Mouse (Mus musculus) intestine, embryonic 15.5 days (tissue): ENCODE measurements around the gene Gm28035. TPM values are rescaled to one million over a fixed set of nuclear protein-coding genes. Genes with fewer than 3 reads are reported as not detected.

Experiments used
- ATAC-seq: fragments of 200-750 bp; cut with Nextera tagmentation; 2 replicates; pipeline ENCODE4 v1.8.0; 2017; ENCODE audit warnings: moderate TSS enrichment, moderate library complexity
- H3K27ac ChIP-seq: fragments of 300-500 bp; sonication (generic); 2 replicates; pipeline ENCODE4 v1.5.1; 2015; ENCODE audit warnings: mild to moderate bottlenecking, inconsistent platforms
- H3K27me3 ChIP-seq: fragments of 300-500 bp; sonication (generic); replicated peaks from 2 replicates; pipeline ENCODE4 v1.6.1; 2015; ENCODE audit warnings: inconsistent platforms
- H3K36me3 ChIP-seq: fragments of 300-500 bp; sonication (generic); 2 replicates; pipeline ENCODE4 v1.6.1; 2015; ENCODE audit warnings: inconsistent platforms
- H3K4me1 ChIP-seq: fragments of 300-500 bp; sonication (generic); replicated peaks from 2 replicates; pipeline ENCODE4 v1.6.1; 2015; ENCODE audit warnings: inconsistent platforms
- H3K4me2 ChIP-seq: fragments of 300-500 bp; sonication (generic); replicated peaks from 2 replicates; pipeline ENCODE4 v1.6.1; 2015; ENCODE audit warnings: mild to moderate bottlenecking, inconsistent platforms
- H3K4me3 ChIP-seq: fragments of 300-500 bp; sonication (generic); replicated peaks from 2 replicates; pipeline ENCODE4 v1.5.1; 2015; ENCODE audit warnings: inconsistent platforms
- H3K9ac ChIP-seq: fragments of 300-500 bp; sonication (generic); 2 replicates; pipeline ENCODE4 v1.6.1; 2015; ENCODE audit warnings: inconsistent platforms
- H3K9me3 ChIP-seq: fragments of 300-500 bp; sonication (generic); 2 replicates; pipeline ENCODE4 v1.6.1; 2016; ENCODE audit warnings: inconsistent platforms
- WGBS: fragments of 180-500 bp; shearing (Covaris S2); methylation state at CpG from one replicate; pipeline ENCODE4 v1.1.7; 2015; 5-methylcytosine and 5-hydroxymethylcytosine counted together
- polyA plus RNA-seq: library from polyadenylated mRNA; unstranded; fragments of >200 nt; fragmentation: Nextera tagmentation; extraction: Ambion mirVana; gene quantifications from 2 replicates; pipeline ENCODE4 v1.2.1, GENCODE M21; 2015

The Gm28035 gene
- polyA plus RNA-seq, 1 experiment from 2014 or later: 0.29 TPM

GRCm38 (mm10) chr2:30287027-30287373, 46.6 kb downstream of the Gm28035 start:
- H3K27me3 ChIP-seq: no peaks in the 10 kb centered on the region
- 1% methylated on average over 10 of the region's 10 CpGs for WGBS
- peaks cover 18% of the 10 kb centered on the region for H3K4me1 ChIP-seq
- no peak; the same call in 1 of the 2 replicates for ATAC-seq
- H3K36me3 ChIP-seq: 0 out of 2 replicates have a peak, but pooled peaks cover 5% of the 10 kb centered on the region
- H3K9ac ChIP-seq: peak overlapping the region; percentile 95
- H3K9me3 ChIP-seq: no peaks in the 10 kb centered on the region
- H3K27ac ChIP-seq: peak overlapping the region; percentile 81
- H3K4me3 ChIP-seq: peak overlapping the region; percentile 93
- peak overlapping the region; percentile 59 for H3K4me2 ChIP-seq

- H3K27ac ChIP-seq: no peak overlapping the region
- H3K36me3 ChIP-seq: peaks cover 25% of the 10 kb centered on the region
- H3K4me1 ChIP-seq: no peaks in the 10 kb centered on the region
- H3K9me3 ChIP-seq: no peaks in the 10 kb centered on the region
- H3K9ac ChIP-seq: no peak overlapping the region
- H3K4me3 ChIP-seq: no peak overlapping the region
- ATAC-seq: no peak
- WGBS: 82% methylated on average over 3 of the region's 3 CpGs
- no peaks in the 10 kb centered on the region for H3K27me3 ChIP-seq
- no peak overlapping the region for H3K4me2 ChIP-seq
These were observed 59.2 kb downstream of the Gm28035 start for GRCm38 (mm10) chr2:30299525-30299924.

- WGBS: 89% methylated on average over 5 of the region's 5 CpGs
- no peaks in the 10 kb centered on the region for H3K27me3 ChIP-seq
- H3K27ac ChIP-seq: no peak overlapping the region
- no peaks in the 10 kb centered on the region for H3K9me3 ChIP-seq
- ATAC-seq: no peak
- H3K4me1 ChIP-seq: no peaks in the 10 kb centered on the region
- H3K4me2 ChIP-seq: no peak overlapping the region
- H3K9ac ChIP-seq: no peak overlapping the region
- H3K36me3 ChIP-seq: peaks cover 25% of the 10 kb centered on the region
- no peak overlapping the region for H3K4me3 ChIP-seq
These were observed 59.6 kb downstream of the Gm28035 start for GRCm38 (mm10) chr2:30299966-30300365.

- 82% methylated on average over 7 of the region's 7 CpGs for WGBS
- Histone ChIP-seq H3K27me3 (no peaks in the 10 kb centered on the region), H3K4me2 (no peak overlapping the region), H3K4me3 (no peak overlapping the region), H3K4me1 (no peaks in the 10 kb centered on the region), H3K36me3 (peaks cover 41% of the 10 kb centered on the region), H3K9me3 (no peaks in the 10 kb centered on the region), H3K27ac (no peak overlapping the region), H3K9ac (no peak overlapping the region)
- ATAC-seq: no peak
These were observed 65.7 kb downstream of the Gm28035 start for GRCm38 (mm10) chr2:30306087-30306486.

- H3K27me3 ChIP-seq: no peaks in the 10 kb centered on the region
- no peak overlapping the region for H3K27ac ChIP-seq
- H3K9me3 ChIP-seq: no peaks in the 10 kb centered on the region
- ATAC-seq: no peak
- no peak overlapping the region for H3K4me3 ChIP-seq
- no peaks in the 10 kb centered on the region for H3K4me1 ChIP-seq
- no peak overlapping the region for H3K4me2 ChIP-seq
- 77% methylated on average over 3 of the region's 3 CpGs for WGBS
- peaks cover 47% of the 10 kb centered on the region for H3K36me3 ChIP-seq
- H3K9ac ChIP-seq: no peak overlapping the region
These were observed 69.0 kb downstream of the Gm28035 start for GRCm38 (mm10) chr2:30309351-30309750.

- no peak overlapping the region for H3K4me3 ChIP-seq
- H3K9ac ChIP-seq: no peak overlapping the region
- no peak for ATAC-seq
- no peak overlapping the region for H3K27ac ChIP-seq
- no peaks in the 10 kb centered on the region for H3K9me3 ChIP-seq
- H3K27me3 ChIP-seq: no peaks in the 10 kb centered on the region
- no peak overlapping the region for H3K4me2 ChIP-seq
- H3K4me1 ChIP-seq: no peaks in the 10 kb centered on the region
- peaks cover 55% of the 10 kb centered on the region for H3K36me3 ChIP-seq
- 85% methylated on average over 2 of the region's 2 CpGs for WGBS
These were observed 71.1 kb downstream of the Gm28035 start for GRCm38 (mm10) chr2:30311481-30311880.

- no peak for ATAC-seq
- Histone ChIP-seq H3K27ac (no peak overlapping the region), H3K9me3 (no peaks in the 10 kb centered on the region), H3K36me3 (peaks cover 54% of the 10 kb centered on the region), H3K27me3 (no peaks in the 10 kb centered on the region), H3K4me1 (no peaks in the 10 kb centered on the region), H3K4me2 (no peak overlapping the region), H3K4me3 (no peak overlapping the region), H3K9ac (no peak overlapping the region)
- WGBS: 92% methylated on average over 4 of the region's 4 CpGs
These were observed 75.8 kb downstream of the Gm28035 start for GRCm38 (mm10) chr2:30316136-30316535.

GRCm38 (mm10) chr2:30316955-30317354, 76.6 kb downstream of the Gm28035 start:
- Histone ChIP-seq H3K4me3 (no peak overlapping the region), H3K36me3 (peaks cover 54% of the 10 kb centered on the region)
- WGBS: 92% methylated on average over 5 of the region's 5 CpGs

GRCm38 (mm10) chr2:30319260-30319659, 78.9 kb downstream of the Gm28035 start:
- Histone ChIP-seq H3K27me3 (no peaks in the 10 kb centered on the region), H3K4me2 (no peak overlapping the region), H3K9me3 (no peaks in the 10 kb centered on the region), H3K36me3 (peaks cover 67% of the 10 kb centered on the region), H3K27ac (no peak overlapping the region), H3K4me1 (no peaks in the 10 kb centered on the region), H3K9ac (no peak overlapping the region), H3K4me3 (no peak overlapping the region)
- WGBS: 61% methylated on average over 4 of the region's 4 CpGs
- ATAC-seq: peak; percentile 65

More at GRCm38 (mm10) chr2:30316955-30317354, 76.6 kb downstream of the Gm28035 start:
- Histone ChIP-seq H3K27ac (no peak overlapping the region), H3K27me3 (no peaks in the 10 kb centered on the region), H3K9ac (no peak overlapping the region), H3K4me2 (no peak overlapping the region), H3K4me1 (no peaks in the 10 kb centered on the region), H3K9me3 (no peaks in the 10 kb centered on the region)
- no peak for ATAC-seq

- Histone ChIP-seq H3K4me2 (no peak overlapping the region), H3K27me3 (no peaks in the 10 kb centered on the region), H3K4me3 (no peak overlapping the region), H3K27ac (no peak overlapping the region), H3K4me1 (no peaks in the 10 kb centered on the region), H3K9ac (no peak overlapping the region), H3K36me3 (peaks cover 63% of the 10 kb centered on the region), H3K9me3 (no peaks in the 10 kb centered on the region)
- 91% methylated on average over 7 of the region's 7 CpGs for WGBS
- no peak for ATAC-seq
These were observed 82.7 kb downstream of the Gm28035 start for GRCm38 (mm10) chr2:30323111-30323510.

GRCm38 (mm10) chr2:30325296-30325695, 84.9 kb downstream of the Gm28035 start:
- Histone ChIP-seq H3K4me3 (no peak overlapping the region), H3K27me3 (no peaks in the 10 kb centered on the region), H3K27ac (no peak overlapping the region), H3K9me3 (no peaks in the 10 kb centered on the region), H3K4me2 (no peak overlapping the region), H3K36me3 (peaks cover 70% of the 10 kb centered on the region), H3K9ac (no peak overlapping the region), H3K4me1 (no peaks in the 10 kb centered on the region)
- no peak for ATAC-seq
- whole genome bisulfite sequencing: 86% methylated on average over 5 of the region's 5 CpGs

GRCm38 (mm10) chr2:30327276-30327675, 86.9 kb downstream of the Gm28035 start:
- Histone ChIP-seq H3K27me3 (no peaks in the 10 kb centered on the region), H3K4me2 (no peak overlapping the region), H3K4me1 (no peaks in the 10 kb centered on the region), H3K9ac (no peak overlapping the region), H3K9me3 (no peaks in the 10 kb centered on the region), H3K27ac (no peak overlapping the region), H3K36me3 (peaks cover 67% of the 10 kb centered on the region), H3K4me3 (no peak overlapping the region)
- ATAC-seq: no peak
- WGBS: 93% methylated on average over 7 of the region's 7 CpGs

GRCm38 (mm10) chr2:30328791-30329190, 88.4 kb downstream of the Gm28035 start:
- Histone ChIP-seq H3K27me3 (no peaks in the 10 kb centered on the region), H3K9me3 (no peaks in the 10 kb centered on the region), H3K36me3 (peaks cover 63% of the 10 kb centered on the region), H3K27ac (no peak overlapping the region), H3K4me3 (no peak overlapping the region), H3K9ac (no peak overlapping the region), H3K4me2 (no peak overlapping the region), H3K4me1 (no peaks in the 10 kb centered on the region)
- 81% methylated on average over 3 of the region's 3 CpGs for whole genome bisulfite sequencing
- ATAC-seq: no peak
